Mouse (Mus musculus) liver, embryonic 14.5 days (tissue): Measurements from ENCODE around the gene Calr4.

Experiments used
- CTCF ChIP-seq: IDR thresholded peaks from 2 replicates; pipeline ENCODE4 v1.5.1; 2016; ENCODE audit warnings: antibody characterized with exemption, low read depth, control low read depth
- EP300 ChIP-seq: IDR thresholded peaks from 2 replicates; pipeline ENCODE4 v1.6.1; 2016; ENCODE audit warnings: antibody characterized with exemption, low read depth

DNA sequence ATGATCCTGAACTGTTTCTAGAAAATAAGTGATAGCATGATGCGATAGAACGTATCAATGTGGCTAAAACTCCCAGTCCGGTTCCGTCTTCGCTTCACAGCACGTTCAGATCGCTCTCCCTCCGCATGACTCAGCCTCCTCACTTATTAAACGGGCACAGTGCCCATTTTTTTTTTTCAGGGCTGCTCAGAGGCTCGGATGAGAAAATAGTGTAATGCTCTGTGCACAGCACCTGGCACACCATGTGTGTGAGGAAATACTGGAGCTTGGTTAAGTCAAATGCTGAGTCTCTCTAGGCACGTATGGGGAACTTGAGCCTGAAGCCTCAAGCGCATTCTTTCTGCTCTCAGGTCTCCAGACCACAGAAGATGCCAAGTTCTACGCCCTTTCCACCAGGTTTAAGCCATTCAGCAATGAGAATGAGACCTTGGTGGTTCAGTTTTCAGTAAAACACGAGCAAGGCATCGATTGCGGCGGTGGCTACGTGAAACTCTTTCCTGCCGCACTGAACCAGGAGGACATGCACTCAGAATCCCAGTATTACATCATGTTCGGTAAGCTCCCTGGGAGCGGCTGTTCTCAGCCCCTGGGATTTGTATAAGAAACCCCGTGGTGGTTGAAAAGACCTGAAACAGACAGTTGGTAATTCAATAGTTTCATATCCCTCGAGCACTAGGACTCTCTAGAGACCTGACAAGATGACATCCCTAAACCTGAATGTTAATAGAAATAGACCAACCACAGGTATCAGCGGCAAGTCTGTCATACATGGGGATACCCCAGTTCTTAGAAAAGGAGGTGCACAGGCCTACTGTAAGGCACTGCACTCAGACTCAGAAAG, 4.4 kb downstream of the Calr4 start:
- TF ChIP-seq CTCF (no peak), EP300 (no peak)
